Mouse (Mus musculus) cerebral cortex, adult 2 months (tissue): ENCODE results near the gene Aif1.

Source experiments
- WGBS: fragments of 180-500 bp; shearing (Covaris S2); methylation state at CpG from one replicate; pipeline ENCODE4 v1.1.7; 2018; 5-methylcytosine and 5-hydroxymethylcytosine counted together

Aif1 gene

GRCm38 (mm10) chr17:35175968-35176367 lies at the start of gene Aif1:
TSS of gene Aif1 (minus strand) at chr17:35176068.
- 76% methylated on average over 2 of the region's 2 CpGs for WGBS

GRCm38 (mm10) chr17:35225456-35225855 lies 49.6 kb upstream of the Aif1 start:
- WGBS = 94% methylated on average over 5 of the region's 5 CpGs

DNA sequence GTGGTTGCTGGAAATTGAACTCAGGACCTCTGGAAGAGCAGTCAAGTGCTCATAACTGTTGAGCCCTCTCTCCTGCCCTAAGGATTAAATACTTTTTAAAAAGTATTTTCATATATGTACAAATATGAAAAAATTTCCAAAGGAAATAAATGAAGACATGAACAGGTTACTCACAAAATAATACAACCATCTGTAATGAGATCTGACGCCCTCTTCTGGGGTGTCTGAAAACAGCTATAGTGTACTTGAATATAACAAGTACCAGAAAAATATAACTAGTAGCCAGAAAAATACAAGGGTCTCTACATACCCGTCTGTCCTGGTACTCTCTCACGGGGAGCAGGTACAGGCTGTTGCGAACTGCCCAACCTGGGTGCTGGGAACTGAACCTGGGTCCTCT lies 48.8 kb upstream of the Aif1 start:
- 93% methylated on average over 4 of the region's 4 CpGs for WGBS

GRCm38 (mm10) chr17:35222299-35222698 lies 46.4 kb upstream of the Aif1 start:
- WGBS = 70% methylated on average over 6 of the region's 6 CpGs

DNA sequence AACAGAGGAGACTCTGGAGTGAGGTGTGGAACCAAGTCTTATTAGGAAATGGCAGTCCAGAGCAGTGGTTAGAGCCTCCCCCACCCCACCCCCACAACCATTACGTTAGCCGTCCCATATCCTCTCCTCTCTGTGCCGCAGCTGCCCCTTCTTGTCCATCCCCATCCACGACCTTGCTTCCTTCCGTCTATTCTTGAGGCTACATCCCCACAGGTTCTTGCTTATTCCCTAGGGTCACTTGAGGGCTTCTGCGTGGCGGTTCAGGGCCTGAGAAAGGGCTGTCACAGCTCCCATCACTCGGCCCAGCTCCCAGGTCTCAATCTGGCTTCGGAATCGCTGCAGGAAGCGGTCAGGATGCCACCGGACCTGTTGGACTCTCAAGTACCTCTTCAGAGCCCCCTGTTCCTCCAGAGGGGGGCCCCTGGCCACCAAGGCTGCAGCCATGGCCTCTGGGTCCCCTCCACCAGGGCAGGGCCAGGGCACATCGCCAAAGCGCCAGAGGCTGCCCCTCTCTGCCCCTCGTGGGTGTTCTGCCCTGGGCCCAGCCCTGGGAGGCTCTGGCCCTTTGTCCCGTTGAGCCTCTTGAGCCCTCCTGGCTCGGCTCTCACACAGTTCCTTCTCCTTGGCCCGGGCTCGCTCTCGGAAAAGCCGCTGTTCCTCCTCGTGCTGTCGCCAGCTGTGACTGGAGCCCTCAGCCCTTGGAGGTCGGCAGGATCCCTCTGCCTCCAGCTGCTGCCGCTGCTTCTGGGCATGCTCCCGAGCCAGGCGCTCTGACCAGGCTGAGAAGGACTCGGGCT lies 44.5 kb upstream of the Aif1 start, which contains the start of gene Gm16181:
Gene Gm16181 (plus strand): TSS at position 679 of the 797 bp plus-strand sequence.
- 76% methylated on average over 28 of the region's 28 CpGs for whole genome bisulfite sequencing

GRCm38 (mm10) chr17:35219601-35220041 lies 43.8 kb upstream of the Aif1 start:
- WGBS = 62% methylated on average over 6 of the region's 6 CpGs

DNA sequence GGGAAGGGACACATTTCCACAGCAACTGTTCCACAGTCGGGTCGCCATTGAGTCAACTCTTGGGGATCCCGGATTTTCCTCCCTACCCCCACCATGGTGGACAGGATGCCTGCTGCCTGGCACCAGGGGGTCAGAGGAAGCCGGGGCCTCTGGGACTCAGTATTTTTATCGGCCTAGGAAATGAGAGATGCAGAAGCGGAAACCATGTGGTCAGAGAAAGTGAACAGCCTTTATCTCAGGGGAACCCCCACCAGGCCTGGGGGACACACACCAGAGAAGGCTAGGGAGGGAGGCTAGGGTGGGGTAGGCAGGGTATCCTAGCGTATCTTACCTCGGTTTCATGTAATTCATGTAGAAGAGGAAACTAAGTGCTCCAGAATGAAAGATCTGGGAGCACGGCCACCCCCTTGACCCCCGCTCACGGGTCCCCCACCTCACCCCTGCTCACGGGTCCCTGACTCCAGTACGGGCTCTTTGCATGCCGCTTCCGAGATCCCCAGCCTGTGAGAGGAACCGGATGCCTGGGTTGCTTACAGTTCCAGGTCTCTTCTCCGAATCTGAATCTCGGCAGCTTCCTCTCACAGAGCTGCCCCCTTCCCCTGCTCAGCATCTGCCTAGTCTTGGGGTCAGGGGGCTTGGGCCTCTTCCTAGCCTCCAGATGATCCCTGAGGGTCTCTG lies 42.8 kb upstream of the Aif1 start:
- WGBS = 79% methylated on average over 18 of the region's 18 CpGs

GRCm38 (mm10) chr17:35213071-35213470 lies 37.2 kb upstream of the Aif1 start:
- 95% methylated on average over 5 of the region's 5 CpGs for WGBS

DNA sequence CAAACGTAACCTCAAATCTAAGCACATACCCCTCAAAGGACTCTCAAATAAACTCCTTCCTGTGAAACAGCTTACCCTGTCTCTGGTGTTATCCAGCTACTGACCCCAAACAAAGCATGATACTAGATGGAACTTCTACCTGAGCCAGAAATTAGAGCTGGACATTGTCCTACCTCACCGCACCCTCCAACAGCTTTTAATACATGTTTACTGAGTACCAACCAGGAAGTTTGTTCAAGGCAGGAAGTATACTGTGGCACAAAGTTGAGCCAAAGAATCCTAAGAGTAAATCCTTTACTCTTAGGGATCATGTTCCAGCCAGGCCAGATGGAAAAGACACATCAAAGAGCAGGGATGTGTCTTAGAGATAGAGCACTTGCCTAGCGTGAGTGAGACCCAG lies 34.7 kb upstream of the Aif1 start:
- 86% methylated on average over 3 of the region's 3 CpGs for WGBS

GRCm38 (mm10) chr17:35209785-35210535 lies 34.1 kb upstream of the Aif1 start:
- 66% methylated on average over 12 of the region's 12 CpGs for WGBS

DNA sequence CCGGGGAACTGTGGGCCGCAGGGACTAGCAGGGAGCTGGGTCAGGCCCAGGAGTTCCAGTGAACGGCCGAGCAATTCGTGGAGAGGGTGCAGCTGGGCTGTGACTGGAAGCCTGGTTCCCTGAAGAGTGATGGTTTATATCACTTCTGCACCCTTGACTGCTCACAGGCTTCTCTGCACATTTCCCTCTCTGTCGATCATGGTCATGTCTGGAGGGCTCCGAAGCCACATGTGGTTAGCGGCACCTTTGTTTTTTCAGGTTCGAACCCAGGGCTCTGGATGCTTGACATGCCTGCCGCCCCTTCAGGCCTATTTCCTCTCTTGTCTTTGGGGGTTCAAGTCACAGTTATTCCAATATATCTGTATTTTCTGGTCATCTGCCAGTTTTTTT lies 29.5 kb upstream of the Aif1 start:
- 79% methylated on average over 10 of the region's 10 CpGs for WGBS

DNA sequence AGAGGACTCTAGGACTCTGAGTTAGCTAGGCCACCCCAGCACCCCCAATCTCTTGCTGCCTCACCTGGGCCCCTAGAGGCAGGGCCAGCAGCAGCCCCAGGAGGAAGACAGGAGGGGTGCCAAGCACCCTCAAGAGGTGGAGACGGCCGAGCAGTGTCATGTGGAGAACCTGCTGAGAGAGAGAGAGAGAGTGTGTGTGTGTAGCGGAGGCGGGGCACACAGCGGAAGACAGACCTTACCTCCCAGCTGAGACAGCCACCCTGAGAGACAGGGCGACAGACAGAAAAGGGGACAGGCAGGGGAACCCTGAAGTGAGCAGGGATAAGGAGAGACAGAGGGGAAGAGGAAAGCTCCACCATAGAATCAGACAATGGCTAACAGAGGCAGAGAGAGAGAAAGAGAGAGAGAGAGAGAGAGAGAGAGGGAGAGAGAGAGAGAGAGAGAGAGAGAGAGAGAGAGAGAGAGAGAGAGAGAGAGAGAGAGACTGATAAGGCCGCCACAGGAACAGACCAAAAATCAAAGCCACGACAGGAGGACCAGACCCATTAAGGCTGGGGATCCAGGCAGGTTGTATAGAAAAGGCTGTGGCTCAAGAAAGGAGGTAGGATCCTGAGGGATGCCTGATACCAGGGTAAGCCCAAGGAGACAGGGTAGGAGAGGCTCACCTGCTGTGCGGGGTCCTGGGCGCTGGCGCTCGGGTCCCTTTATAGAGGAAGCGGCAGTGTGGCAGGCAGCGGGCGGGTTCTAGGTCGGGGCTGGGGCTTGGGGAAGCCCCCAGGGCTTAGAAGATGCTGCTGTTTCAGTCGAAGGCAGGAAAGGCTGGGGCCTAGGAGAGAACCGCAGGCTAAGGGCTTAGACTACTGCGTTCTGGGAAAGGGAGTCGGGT lies 28.9 kb upstream of the Aif1 start, which contains the start of gene Lta:
Gene Lta (minus strand): TSS at position 858 of the 886 bp plus-strand sequence.
- WGBS = 68% methylated on average over 20 of the region's 20 CpGs

- 77% methylated on average over 4 of the region's 4 CpGs for WGBS
Measured at GRCm38 (mm10) chr17:35202442-35202841, 26.6 kb upstream of the Aif1 start.

DNA sequence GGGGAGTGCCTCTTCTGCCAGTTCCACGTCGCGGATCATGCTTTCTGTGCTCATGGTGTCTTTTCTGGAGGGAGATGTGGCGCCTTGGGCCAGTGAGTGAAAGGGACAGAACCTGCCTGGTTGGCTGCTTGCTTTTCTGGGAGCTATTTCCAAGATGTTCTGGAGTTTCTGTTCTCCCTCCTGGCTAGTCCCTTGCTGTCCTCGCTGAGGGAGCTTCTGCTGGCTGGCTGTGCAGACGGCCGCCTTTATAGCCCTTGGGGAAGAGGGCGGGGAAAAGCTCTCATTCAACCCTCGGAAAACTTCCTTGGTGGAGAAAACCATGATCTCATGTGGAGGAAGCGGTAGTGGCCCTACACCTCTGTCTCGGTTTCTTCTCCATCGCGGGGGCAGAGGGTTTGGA lies 25.9 kb upstream of the Aif1 start, which contains the start of gene Tnf:
Gene Tnf (minus strand): TSS at position 221 of the 400 bp plus-strand sequence.
- 47% methylated on average over 13 of the region's 13 CpGs for WGBS

DNA sequence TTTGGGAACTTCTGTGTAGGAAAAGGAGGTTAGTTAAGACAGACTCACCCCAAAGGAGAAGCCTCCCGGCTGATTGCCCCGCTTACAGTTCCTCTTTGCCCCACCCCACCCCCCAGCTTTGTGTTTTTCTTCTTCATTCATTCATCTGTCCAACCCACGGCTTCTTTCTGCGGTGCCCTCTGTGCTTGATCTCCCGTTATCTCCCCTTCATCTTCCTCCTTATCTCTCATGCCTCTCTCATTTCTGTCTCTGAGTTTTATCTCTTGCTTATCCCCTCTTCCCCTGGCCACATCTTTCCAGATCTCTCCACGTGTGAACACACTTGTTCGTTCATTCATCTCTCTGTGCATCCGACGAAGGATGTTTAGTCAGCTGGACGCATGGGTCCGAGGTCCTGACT lies 25.3 kb upstream of the Aif1 start:
- WGBS = 75% methylated on average over 11 of the region's 11 CpGs

- WGBS = 77% methylated on average over 11 of the region's 11 CpGs
Measured at GRCm38 (mm10) chr17:35200398-35200797, 24.5 kb upstream of the Aif1 start.

GRCm38 (mm10) chr17:35198946-35199345 lies 23.1 kb upstream of the Aif1 start:
- 56% methylated on average over 8 of the region's 8 CpGs for WGBS

- 78% methylated on average over 7 of the region's 7 CpGs for WGBS
Measured at GRCm38 (mm10) chr17:35198029-35198428, 22.2 kb upstream of the Aif1 start.

DNA sequence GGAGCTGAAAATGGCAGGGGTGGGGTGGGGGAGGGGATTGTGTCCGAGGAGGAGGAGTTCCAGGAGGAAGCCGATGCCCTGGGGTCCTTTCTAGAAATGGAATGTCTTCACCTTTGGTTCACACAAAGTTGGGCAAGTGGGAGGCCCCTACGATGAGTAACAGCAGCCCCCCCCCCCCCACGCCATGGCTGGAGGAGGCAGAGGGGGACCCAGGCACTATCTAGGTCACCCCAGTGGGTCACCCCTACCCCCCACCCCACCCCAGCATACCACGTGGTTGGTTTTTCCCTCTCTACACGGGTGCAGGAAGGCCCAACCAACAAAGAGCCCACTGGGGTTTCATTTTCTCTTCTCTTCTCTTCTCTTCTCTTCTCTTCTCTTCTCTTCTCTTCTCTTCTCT lies 21.3 kb upstream of the Aif1 start:
- 36% methylated on average over 6 of the region's 6 CpGs for WGBS

DNA sequence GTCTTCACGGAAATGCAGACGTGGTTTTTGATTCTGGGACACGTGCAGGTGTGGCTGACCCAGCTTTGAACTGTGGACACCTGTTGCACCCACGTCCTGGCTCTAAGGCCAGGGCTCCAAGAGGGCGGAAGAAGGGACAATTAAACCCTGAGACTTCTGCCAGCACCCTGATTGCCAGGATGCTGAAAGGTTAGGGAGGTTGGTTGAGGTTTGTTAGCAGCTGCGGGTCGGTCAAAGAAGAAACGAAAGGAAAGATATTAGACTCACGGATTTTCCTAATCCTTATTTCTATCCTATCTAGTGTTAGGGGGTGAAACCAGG lies 20.4 kb upstream of the Aif1 start:
- 44% methylated on average over 9 of the region's 9 CpGs for WGBS

GRCm38 (mm10) chr17:35195631-35196320 lies 19.9 kb upstream of the Aif1 start:
- WGBS = 2% methylated on average over 66 of the region's 66 CpGs
